Mouse (Mus musculus) B cell, adult 67 days (primary cell): ENCODE data around the gene Hcls1. TPM values are rescaled to one million over a fixed set of nuclear protein-coding genes. Genes with fewer than 3 reads are reported as not detected.

Experiments used
- total RNA-seq, 2 experiments: library from RNA; stranded (reverse); gene quantifications; 4 replicates each; pipeline ENCODE4 v1.2.4; 2023

The Hcls1 gene
- 100 to 1,000 TPM; 346 to 360 TPM for total RNA-seq

DNA sequence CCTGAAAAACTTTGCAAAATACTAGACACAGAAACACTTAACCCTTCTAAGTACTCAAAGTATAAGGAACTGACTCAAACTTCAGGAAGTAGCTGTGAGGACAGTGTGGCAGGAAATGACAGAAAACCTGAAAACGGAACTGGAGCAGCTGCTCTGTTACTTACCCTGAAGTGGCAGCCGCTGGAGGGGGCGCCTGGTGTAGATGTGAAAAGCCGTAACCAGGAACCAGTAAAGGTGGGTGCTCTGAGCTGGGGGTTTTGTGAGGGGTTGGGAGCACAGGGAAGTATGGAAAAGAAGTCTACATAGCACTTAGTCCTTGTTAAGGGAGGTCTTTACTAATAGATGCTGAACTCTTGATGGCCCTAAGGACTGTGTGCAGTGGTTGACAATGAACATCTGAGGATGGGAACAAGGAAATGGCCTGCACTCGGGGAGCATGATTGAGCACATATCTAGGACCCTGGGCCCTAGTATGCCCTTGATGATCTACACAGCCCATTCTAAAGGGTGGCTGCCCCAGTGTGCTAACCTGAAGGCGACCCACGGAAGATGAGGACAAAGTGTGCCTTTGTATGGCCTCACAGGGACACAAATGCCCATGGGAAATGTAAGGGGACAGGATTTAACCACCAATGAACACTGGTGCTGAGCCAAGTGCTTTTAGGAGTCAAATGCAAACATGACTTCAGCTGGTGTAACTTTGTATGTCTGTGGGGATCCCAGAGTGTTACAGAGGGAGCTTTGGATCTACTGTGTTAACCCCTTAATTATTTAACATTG lies at the start of gene Hcls1:
Gene Hcls1, plus strand, starts transcription at position 143 of the 780 bp plus-strand sequence.

DNA sequence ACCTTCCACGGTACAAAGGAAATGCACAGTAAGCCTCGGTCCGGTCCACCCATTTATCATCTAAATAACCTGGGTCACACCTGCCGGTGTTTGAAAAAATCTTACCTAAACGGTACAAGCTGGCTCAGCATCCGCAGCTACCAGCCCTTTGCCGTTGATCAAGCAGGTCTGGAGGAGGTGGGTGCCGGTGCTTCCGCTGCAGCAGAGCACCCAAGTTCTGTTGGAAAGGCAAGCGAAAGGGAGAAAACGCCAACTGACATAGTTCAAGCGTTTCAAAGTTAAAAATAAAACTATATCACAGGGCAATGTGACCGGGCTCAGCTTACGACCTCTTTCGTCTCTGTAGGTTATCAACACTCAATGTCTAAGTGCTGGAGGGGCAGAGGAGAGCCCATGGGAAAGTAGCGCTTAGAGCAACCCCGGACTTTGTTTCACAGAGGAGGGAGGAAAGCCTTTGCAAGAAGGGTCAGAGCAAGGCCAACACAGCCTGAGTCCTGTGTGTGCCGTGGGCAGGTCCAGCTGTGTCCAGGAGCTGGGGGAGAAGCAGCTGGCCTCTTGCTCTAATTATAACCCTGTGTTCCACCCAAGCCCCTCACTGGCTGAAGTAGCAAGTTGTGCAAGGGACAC lies 55.3 kb downstream of the Hcls1 start, which contains the start of gene Fbxo40:
Gene Fbxo40, minus strand, starts transcription at position 469 of the 627 bp plus-strand sequence.

DNA sequence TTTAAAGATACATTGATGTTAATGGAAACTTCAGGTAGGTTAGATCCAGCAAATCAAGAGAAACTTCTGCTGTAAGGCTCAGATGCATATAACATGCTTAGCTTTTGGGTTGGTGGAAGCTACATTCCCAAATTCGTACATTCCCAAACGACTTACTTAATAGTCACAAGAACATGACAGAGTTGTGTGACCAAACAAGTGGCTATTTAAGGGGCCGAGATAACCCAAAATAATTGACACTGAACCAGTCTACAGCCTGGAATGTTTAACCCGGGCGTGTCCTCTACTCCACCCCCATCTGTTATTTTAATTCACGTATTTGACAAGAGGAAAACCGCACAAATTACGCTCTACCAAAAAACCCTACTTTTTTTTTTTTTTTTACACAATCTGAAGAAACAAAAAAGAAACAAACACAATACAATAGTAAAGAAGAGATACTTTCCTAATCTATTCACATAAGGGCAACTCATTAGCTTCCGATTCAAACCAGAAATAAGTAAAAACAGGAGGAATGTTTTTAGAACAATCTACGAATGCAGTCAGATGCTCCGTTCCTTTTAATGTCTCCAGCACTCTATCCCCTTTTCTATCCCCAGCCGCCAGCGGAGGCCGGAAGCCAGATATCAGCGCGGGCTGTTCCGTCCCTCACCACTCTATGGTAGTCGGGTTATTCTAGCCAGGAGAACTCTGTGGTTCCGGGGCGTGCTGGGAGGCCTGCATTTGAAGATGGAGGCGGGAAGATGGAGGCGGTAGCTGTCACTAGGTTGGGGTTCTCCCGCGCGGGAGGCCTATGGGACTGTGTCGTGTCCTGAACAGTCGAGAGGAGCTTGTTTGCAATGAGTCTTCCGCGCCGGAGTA lies 76.5 kb downstream of the Hcls1 start, which contains the start of gene Polq:
Gene Polq, plus strand, starts transcription at position 726 of the 861 bp plus-strand sequence.

Other genes with a start within 250 kb of the Hcls1 start
- 10 to 100 TPM; 14.5 to 14.8 TPM for gene Ildr1, start 241.0 kb upstream of the Hcls1 start, total RNA-seq
- 10 to 100 TPM; 14.0 to 27.3 TPM for gene Slc15a2, start 150.0 kb upstream of the Hcls1 start, total RNA-seq
- 10 to 100 TPM; 66.9 to 72.6 TPM for gene Iqcb1, start 106.6 kb upstream of the Hcls1 start, total RNA-seq
- 10 to 100 TPM; 13.5 to 14.1 TPM for gene Eaf2, start 60.0 kb upstream of the Hcls1 start, total RNA-seq
- 10 to 100 TPM; 35.6 to 45.4 TPM for gene Golgb1, start 59.8 kb upstream of the Hcls1 start, total RNA-seq
- gene Fbxo40, start 55.5 kb downstream of the Hcls1 start, total RNA-seq, result 1 to 10 TPM in 1 of 2 experiments, under 1 TPM in 1; 0.74 to 1.4 TPM
- 1 to 10 TPM; 6.1 to 8.1 TPM for gene Polq, start 76.8 kb downstream of the Hcls1 start, total RNA-seq